Mouse (Mus musculus): Measurements from ENCODE around the gene Pcsk4. TPM values are rescaled to one million over a fixed set of nuclear protein-coding genes. Genes with fewer than 3 reads are reported as not detected.

Gene Pcsk4
- polyA plus RNA-seq, 1 experiment from 2014 or later, result 1.8 TPM

- Histone ChIP-seq H3K9me3 (ENCODE audit: control insufficient read depth, low read length) (no peaks in the 10 kb centered on the region), H3K27me3 (ENCODE audit: control insufficient read depth, insufficient read depth, low read length) (peaks cover 2% of the 10 kb centered on the region; the same call in 1 of the 2 replicates), H3K27ac (ENCODE audit: low read depth, low read length) (no peak overlapping the region), H3K4me2 (no peak overlapping the region), H3K4me1 (ENCODE audit: control insufficient read depth, insufficient read depth, low read length) (peaks cover 21% of the 10 kb centered on the region), H3K9ac (ENCODE audit: low read length) (no peak overlapping the region), H3K4me3 (ENCODE audit: low read depth, low read length) (0 out of 2 replicates have a peak overlapping the region, but pooled peaks have one; percentile 2), H3K36me3 (ENCODE audit: control insufficient read depth, insufficient read depth, low read length) (no peaks in the 10 kb centered on the region)
- ATAC-seq (ENCODE audit: low FRiP score) (no peak), DNase-seq (ENCODE audit: low spot score, missing footprints) (no peak)
- WGBS, result 92% methylated on average over 21 of the region's 21 CpGs
Observed at GRCm38 (mm10) chr10:80321670-80322581, 7.4 kb downstream of the Pcsk4 start.

GRCm38 (mm10) chr10:80321014-80321669, 8.2 kb downstream of the Pcsk4 start:
- no peak overlapping the region for H3K9ac ChIP-seq (ENCODE audit: low read length)
- H3K4me3 ChIP-seq (ENCODE audit: low read depth, low read length), result no peak overlapping the region
- WGBS, result 77% methylated on average over 6 of the region's 6 CpGs
- DNase-seq (ENCODE audit: low spot score, missing footprints) (no peak), ATAC-seq (ENCODE audit: low FRiP score) (no peak)
- no peak overlapping the region for H3K27ac ChIP-seq (ENCODE audit: low read depth, low read length)
- H3K4me1 ChIP-seq (ENCODE audit: control insufficient read depth, insufficient read depth, low read length), result peaks cover 21% of the 10 kb centered on the region
- H3K36me3 ChIP-seq (ENCODE audit: control insufficient read depth, insufficient read depth, low read length), result no peaks in the 10 kb centered on the region
- H3K27me3 ChIP-seq (ENCODE audit: control insufficient read depth, insufficient read depth, low read length), result peaks cover 2% of the 10 kb centered on the region; the same call in 1 of the 2 replicates
- no peak overlapping the region for H3K4me2 ChIP-seq
- H3K9me3 ChIP-seq (ENCODE audit: control insufficient read depth, low read length), result no peaks in the 10 kb centered on the region

- H3K4me2 ChIP-seq, result peak within 1 kb of the TSS; percentile 90
- peak; percentile 56 for ATAC-seq (ENCODE audit: low FRiP score)
Observed at GRCm38 (mm10) chr10:80320340-80320760, 8.9 kb downstream of the Pcsk4 start, which contains the start of gene 2310011J03Rik. 2310011J03Rik (minus strand) TSS chr10:80320537.

GRCm38 (mm10) chr10:80317011-80317410, 12.3 kb downstream of the Pcsk4 start:
- peaks cover 3% of the 10 kb centered on the region; the same call in 1 of the 2 replicates for H3K27me3 ChIP-seq (ENCODE audit: control insufficient read depth, insufficient read depth, low read length)
- H3K4me1 ChIP-seq (ENCODE audit: control insufficient read depth, insufficient read depth, low read length), result peaks cover 12% of the 10 kb centered on the region
- no peak overlapping the region for H3K27ac ChIP-seq (ENCODE audit: low read depth, low read length)

More at GRCm38 (mm10) chr10:80320340-80320760, 8.9 kb downstream of the Pcsk4 start, which contains the start of gene 2310011J03Rik:
- Histone ChIP-seq H3K9ac (ENCODE audit: low read length) (peak within 1 kb of the TSS; percentile 79), H3K4me1 (ENCODE audit: control insufficient read depth, insufficient read depth, low read length) (peaks cover 24% of the 10 kb centered on the region), H3K27ac (ENCODE audit: low read depth, low read length) (peak within 1 kb of the TSS; percentile 9; the same call in 1 of the 2 replicates), H3K36me3 (ENCODE audit: control insufficient read depth, insufficient read depth, low read length) (no peaks in the 10 kb centered on the region; the same call in none of the 2 replicates), H3K4me3 (ENCODE audit: low read depth, low read length) (peak within 1 kb of the TSS; percentile 92), H3K9me3 (ENCODE audit: control insufficient read depth, low read length) (no peaks in the 10 kb centered on the region), H3K27me3 (ENCODE audit: control insufficient read depth, insufficient read depth, low read length) (peaks cover 2% of the 10 kb centered on the region; the same call in 1 of the 2 replicates)
- DNase-seq (ENCODE audit: low spot score, missing footprints), result peak; percentile 98
- under 1% methylated on average over 34 of the region's 34 CpGs for WGBS

GRCm38 (mm10) chr10:80316359-80316781, 12.9 kb downstream of the Pcsk4 start:
- no peak overlapping the region for H3K27ac ChIP-seq (ENCODE audit: low read depth, low read length)
- H3K36me3 ChIP-seq (ENCODE audit: control insufficient read depth, insufficient read depth, low read length), result peaks cover 9% of the 10 kb centered on the region
- H3K9ac ChIP-seq (ENCODE audit: low read length), result no peak overlapping the region
- H3K27me3 ChIP-seq (ENCODE audit: control insufficient read depth, insufficient read depth, low read length), result peaks cover 4% of the 10 kb centered on the region
- H3K9me3 ChIP-seq (ENCODE audit: control insufficient read depth, low read length), result no peaks in the 10 kb centered on the region
- no peak overlapping the region for H3K4me2 ChIP-seq
- no peak for ATAC-seq (ENCODE audit: low FRiP score)
- DNase-seq (ENCODE audit: low spot score, missing footprints), result no peak
- no peak overlapping the region for H3K4me3 ChIP-seq (ENCODE audit: low read depth, low read length)
- H3K4me1 ChIP-seq (ENCODE audit: control insufficient read depth, insufficient read depth, low read length), result peaks cover 12% of the 10 kb centered on the region
- WGBS, result 48% methylated on average over 11 of the region's 11 CpGs

More at GRCm38 (mm10) chr10:80317011-80317410, 12.3 kb downstream of the Pcsk4 start:
- H3K4me2 ChIP-seq, result no peak overlapping the region
- H3K9me3 ChIP-seq (ENCODE audit: control insufficient read depth, low read length), result no peaks in the 10 kb centered on the region
- no peak for DNase-seq (ENCODE audit: low spot score, missing footprints)
- peaks cover 7% of the 10 kb centered on the region for H3K36me3 ChIP-seq (ENCODE audit: control insufficient read depth, insufficient read depth, low read length)
- WGBS, result 60% methylated on average over 10 of the region's 10 CpGs
- ATAC-seq (ENCODE audit: low FRiP score), result no peak
- H3K9ac ChIP-seq (ENCODE audit: low read length), result no peak overlapping the region
- H3K4me3 ChIP-seq (ENCODE audit: low read depth, low read length), result no peak overlapping the region

GRCm38 (mm10) chr10:80315315-80315714, 14.0 kb downstream of the Pcsk4 start:
- Histone ChIP-seq H3K9me3 (ENCODE audit: control insufficient read depth, low read length) (no peaks in the 10 kb centered on the region), H3K4me2 (no peak overlapping the region), H3K36me3 (ENCODE audit: control insufficient read depth, insufficient read depth, low read length) (peaks cover 12% of the 10 kb centered on the region), H3K27me3 (ENCODE audit: control insufficient read depth, insufficient read depth, low read length) (peaks cover 5% of the 10 kb centered on the region), H3K4me3 (ENCODE audit: low read depth, low read length) (no peak overlapping the region), H3K27ac (ENCODE audit: low read depth, low read length) (no peak overlapping the region), H3K9ac (ENCODE audit: low read length) (no peak overlapping the region), H3K4me1 (ENCODE audit: control insufficient read depth, insufficient read depth, low read length) (peaks cover 12% of the 10 kb centered on the region)
- ATAC-seq (ENCODE audit: low FRiP score) (no peak), DNase-seq (ENCODE audit: low spot score, missing footprints) (no peak)
- 57% methylated on average over 27 of the region's 27 CpGs for WGBS

- H3K27me3 ChIP-seq (ENCODE audit: control insufficient read depth, insufficient read depth, low read length), result peaks cover 5% of the 10 kb centered on the region
- peaks cover 12% of the 10 kb centered on the region for H3K36me3 ChIP-seq (ENCODE audit: control insufficient read depth, insufficient read depth, low read length)
- no peak overlapping the region for H3K27ac ChIP-seq (ENCODE audit: low read depth, low read length)
- WGBS, result 62% methylated on average over 16 of the region's 16 CpGs
- peaks cover 7% of the 10 kb centered on the region for H3K4me1 ChIP-seq (ENCODE audit: control insufficient read depth, insufficient read depth, low read length)
- no peak overlapping the region for H3K4me3 ChIP-seq (ENCODE audit: low read depth, low read length)
- ATAC-seq (ENCODE audit: low FRiP score) (no peak), DNase-seq (ENCODE audit: low spot score, missing footprints) (peak; percentile 82)
- no peak overlapping the region for H3K9ac ChIP-seq (ENCODE audit: low read length)
- H3K9me3 ChIP-seq (ENCODE audit: control insufficient read depth, low read length), result no peaks in the 10 kb centered on the region
- no peak overlapping the region for H3K4me2 ChIP-seq
Observed at GRCm38 (mm10) chr10:80314494-80315001, 14.8 kb downstream of the Pcsk4 start.

- H3K9me3 ChIP-seq (ENCODE audit: control insufficient read depth, low read length), result no peaks in the 10 kb centered on the region
- DNase-seq (ENCODE audit: low spot score, missing footprints) (peak; percentile 86), ATAC-seq (ENCODE audit: low FRiP score) (no peak)
- H3K4me2 ChIP-seq, result no peak overlapping the region
- H3K4me1 ChIP-seq (ENCODE audit: control insufficient read depth, insufficient read depth, low read length), result peaks cover 4% of the 10 kb centered on the region; the same call in 1 of the 2 replicates
- WGBS, result 62% methylated on average over 20 of the region's 20 CpGs
- peaks cover 19% of the 10 kb centered on the region for H3K36me3 ChIP-seq (ENCODE audit: control insufficient read depth, insufficient read depth, low read length)
- no peak overlapping the region for H3K9ac ChIP-seq (ENCODE audit: low read length)
- H3K4me3 ChIP-seq (ENCODE audit: low read depth, low read length), result no peak overlapping the region
- no peak overlapping the region for H3K27ac ChIP-seq (ENCODE audit: low read depth, low read length)
- peaks cover 5% of the 10 kb centered on the region for H3K27me3 ChIP-seq (ENCODE audit: control insufficient read depth, insufficient read depth, low read length)
Observed at GRCm38 (mm10) chr10:80313627-80314201, 15.6 kb downstream of the Pcsk4 start.
